9 mouse cellular contexts compared by ENCODE assay signal in the genomic region with DNA sequence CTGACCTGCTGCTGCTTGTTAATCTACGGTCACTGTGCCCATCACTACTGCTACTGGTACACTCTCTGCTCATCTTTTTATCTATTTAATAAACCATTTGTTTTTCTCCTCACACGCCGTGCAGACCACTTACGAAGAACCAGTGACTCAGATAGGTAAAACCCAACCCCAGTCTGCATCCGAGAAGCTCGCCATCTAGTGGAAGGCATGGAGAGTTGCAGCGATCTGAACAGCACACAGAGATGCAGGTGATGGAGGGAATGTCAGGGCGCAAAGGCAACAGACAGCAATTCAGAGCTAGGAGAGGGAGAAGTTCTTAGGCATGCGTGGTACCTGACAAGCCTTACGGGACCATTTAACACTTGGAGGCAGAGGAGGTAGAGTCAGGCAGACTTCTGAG. TPM values are rescaled to one million over a fixed set of nuclear protein-coding genes. Genes with fewer than 3 reads are reported as not detected.
DNase-seq lines count a peak whose midpoint lies in the region; ATAC-seq and TF ChIP-seq lines count a peak whose summit lies in the region.
"Had no signal": no experiment of that assay in that cellular context is flagged by ENCODE, and none has a peak within 500 bp of the region (broad histone marks: within the 10 kb centered on the region; RNA-seq: fewer than 3 reads in every experiment).

No protein-coding gene starts in this region.

- no peaks in the 10 kb centered on the region for H3K9me3 ChIP-seq in liver, embryonic 12.5 days (replicated peaks)

- H3K4me2 ChIP-seq in liver, embryonic 12.5 days = no peak overlapping the region

- no peaks in the 10 kb centered on the region for H3K36me3 ChIP-seq in liver, embryonic 12.5 days

- DNase-seq in adrenal gland, adult (ENCODE audit: inconsistent age in 2 of 2, low spot score in 1 of 2) = peak; percentile 22 to 69
- no peak for DNase-seq in adrenal gland, adult 2 months
- peak; percentile 19 for DNase-seq in liver
- peak; percentile 67 for DNase-seq in retina, embryonic 14.5 days (ENCODE audit: low spot score)
- DNase-seq in gastrocnemius, postnatal 10 days = no peak

- TF ChIP-seq CTCF in bone marrow, adult 2 months (IDR thresholded peaks at IDR 0.05; ENCODE audit: control insufficient read depth, insufficient read depth, low read length) = peak; percentile 78

- no peaks in the 10 kb centered on the region for H3K27me3 ChIP-seq in liver, embryonic 12.5 days (replicated peaks)

- H3K9ac ChIP-seq in liver, embryonic 12.5 days = no peak overlapping the region

- no peak for TF ChIP-seq POLR2A in bone marrow, adult 2 months (IDR thresholded peaks at IDR 0.05; ENCODE audit: borderline replicate concordance, control insufficient read depth, low read depth, low read length)

- no peaks in the 10 kb centered on the region for H3K4me1 ChIP-seq in liver, embryonic 12.5 days
- H3K4me1 ChIP-seq in bone marrow, adult 2 months (ENCODE audit: control insufficient read depth, insufficient read depth, low read length) = no peaks in the 10 kb centered on the region

- no peak for ATAC-seq in liver, embryonic 12.5 days
- ATAC-seq in erythroblast, adult 5-6 weeks (replicated peaks; ENCODE audit: low FRiP score, poor library complexity, severe bottlenecking) = 0 out of 2 replicates have a peak, but pooled peaks have one; percentile 53

- 30% methylated on average over 10 of the region's 10 CpGs for WGBS in liver, embryonic 12.5 days (ENCODE audit: insufficient replicate concordance)
- 33% methylated on average over 10 of the region's 10 CpGs for WGBS in bone marrow, adult 2 months

- H3K4me3 ChIP-seq in liver, embryonic 12.5 days = no peak overlapping the region
- H3K4me3 ChIP-seq in bone marrow, adult 2 months (replicated peaks; ENCODE audit: control insufficient read depth, low read depth, low read length) = no peak overlapping the region
- H3K4me3 ChIP-seq: myocyte had no signal

- no peak overlapping the region for H3K27ac ChIP-seq in liver, embryonic 12.5 days
- no peak overlapping the region for H3K27ac ChIP-seq in bone marrow, adult 2 months (ENCODE audit: control insufficient read depth, insufficient read depth, low read depth, low read length, poor library complexity)

RNA-seq across cellular contexts. Expression of a gene that starts 10.7 kb away (rescaled TPM):
- total RNA-seq in adrenal gland, adult 2 months (2021) = not detected
- not detected in 2 replicates for polyA plus RNA-seq in adrenal gland, adult 2 months (2012; rRNA removed)
- polyA plus RNA-seq in liver, embryonic 12.5 days (2016; fragmentation: Nextera tagmentation; extraction: Ambion mirVana) = not detected in 2 replicates
- not detected in 2 replicates for polyA plus RNA-seq in bone marrow, adult 2 months (2011; ENCODE audit: insufficient read depth, insufficient read length, low replicate concordance, missing spikeins)
- not detected in 2 replicates for total RNA-seq in erythroblast, adult 5-6 weeks (2015; ENCODE audit: low replicate concordance)
- total RNA-seq in erythroblast, adult 5-6 weeks (2017; ENCODE audit: low replicate concordance) = not detected in 2 replicates
- total RNA-seq in gastrocnemius, postnatal 10 days (2021) = not detected
- polyA plus RNA-seq: myocyte had no signal

RNA-seq across cellular contexts. Expression of a gene that starts 14.8 kb away (rescaled TPM):
- under 1 TPM; 0.06 to 0.10 TPM for total RNA-seq in adrenal gland, adult 2 months (2021)
- 0.42 and 0.43 TPM in 2 replicates for polyA plus RNA-seq in adrenal gland, adult 2 months (2012; rRNA removed)
- polyA plus RNA-seq in liver, embryonic 12.5 days (2016; fragmentation: Nextera tagmentation; extraction: Ambion mirVana) = 0.02 TPM in 1 of 2 replicates, not detected in the other
- polyA plus RNA-seq in bone marrow, adult 2 months (2011; ENCODE audit: insufficient read depth, insufficient read length, low replicate concordance, missing spikeins) = not detected in 2 replicates
- 0.21 TPM in 1 of 2 replicates, not detected in the other for total RNA-seq in erythroblast, adult 5-6 weeks (2015; ENCODE audit: low replicate concordance)
- total RNA-seq in erythroblast, adult 5-6 weeks (2017; ENCODE audit: low replicate concordance) = not detected in 2 replicates
- under 1 TPM; 0.35 to 0.36 TPM for total RNA-seq in gastrocnemius, postnatal 10 days (2021)
- polyA plus RNA-seq: myocyte had no signal

Comparison
In these comparisons a context has a peak if more than half of its experiments do, and no peak if none do; other contexts are left out.
1. DNase-seq: peak in adrenal gland, adult (2 of 2), liver (single experiment) and retina, embryonic 14.5 days (single experiment); none in adrenal gland, adult 2 months (single experiment) and gastrocnemius, postnatal 10 days (single experiment).